Mouse (Mus musculus): Measurements from ENCODE around the gene Gm5148. TPM values are rescaled to one million over a fixed set of nuclear protein-coding genes. Genes with fewer than 3 reads are reported as not detected.

Gene Gm5148
- polyA plus RNA-seq, 1 experiment from 2014 or later = 4.1 TPM

- TF ChIP-seq EP300 (IDR thresholded peaks at IDR 0.05; ENCODE audit: low read depth) (0 out of 2 replicates have a peak, but pooled peaks have one; percentile 17), CTCF (IDR thresholded peaks at IDR 0.05; ENCODE audit: low read depth) (no peak)
- Histone ChIP-seq H3K36me3 (replicated peaks; ENCODE audit: insufficient read depth, low read length) (no peaks in the 10 kb centered on the region), H3K4me1 (ENCODE audit: insufficient read depth) (peaks cover 26% of the 10 kb centered on the region), H3K27me3 (ENCODE audit: insufficient read depth, low read length) (no peaks in the 10 kb centered on the region), H3K27ac (ENCODE audit: low read depth) (no peak overlapping the region), H3K9ac (replicated peaks) (no peak overlapping the region), H3K4me2 (ENCODE audit: low read depth, low read length) (no peak overlapping the region), H3K4me3 (ENCODE audit: low read depth, low read length) (no peak overlapping the region), H3K9me3 (ENCODE audit: low read length) (no peaks in the 10 kb centered on the region; the same call in 1 of the 2 replicates)
- ATAC-seq (no peak), DNase-seq (no peak)
- 58% methylated on average over 3 of the region's 3 CpGs for WGBS (ENCODE audit: insufficient replicate concordance)
Observed at GRCm38 (mm10) chr3:37765275-37765674, 41.0 kb upstream of the Gm5148 start.

GRCm38 (mm10) chr3:37762303-37762702, 38.0 kb upstream of the Gm5148 start:
- Histone ChIP-seq H3K4me3 (ENCODE audit: low read depth, low read length) (no peak overlapping the region), H3K9me3 (ENCODE audit: low read length) (no peaks in the 10 kb centered on the region; the same call in 1 of the 2 replicates), H3K9ac (replicated peaks) (no peak overlapping the region), H3K4me1 (ENCODE audit: insufficient read depth) (peaks cover 19% of the 10 kb centered on the region), H3K4me2 (ENCODE audit: low read depth, low read length) (no peak overlapping the region), H3K36me3 (replicated peaks; ENCODE audit: insufficient read depth, low read length) (no peaks in the 10 kb centered on the region), H3K27ac (ENCODE audit: low read depth) (no peak overlapping the region), H3K27me3 (ENCODE audit: insufficient read depth, low read length) (no peaks in the 10 kb centered on the region)
- DNase-seq (no peak), ATAC-seq (no peak)
- WGBS (ENCODE audit: insufficient replicate concordance) = 58% methylated on average over 3 of the region's 3 CpGs
- TF ChIP-seq EP300 (IDR thresholded peaks at IDR 0.05; ENCODE audit: low read depth) = no peak
- no peak for TF ChIP-seq CTCF (IDR thresholded peaks at IDR 0.05; ENCODE audit: low read depth)

DNA sequence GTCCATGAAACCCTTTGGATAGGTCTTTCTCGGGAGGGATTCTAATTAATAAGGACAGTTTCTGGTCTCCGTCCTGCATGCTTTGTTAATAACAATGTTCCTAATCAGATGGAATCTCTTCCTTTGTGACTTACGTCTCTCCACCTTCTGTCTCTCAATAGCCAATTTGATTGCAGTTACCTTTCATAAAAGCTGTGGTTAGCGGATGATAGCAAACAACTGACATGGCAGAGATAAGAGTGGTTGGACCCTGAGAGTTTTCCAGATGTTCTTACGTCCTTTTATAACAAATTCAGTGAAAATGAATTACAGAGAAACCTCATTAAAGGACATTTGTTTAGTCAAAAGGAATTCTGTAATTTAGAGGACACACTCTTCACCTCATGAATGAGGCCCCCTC, 37.5 kb upstream of the Gm5148 start:
- DNase-seq (no peak), ATAC-seq (no peak)
- no peaks in the 10 kb centered on the region for H3K36me3 ChIP-seq (replicated peaks; ENCODE audit: insufficient read depth, low read length)
- H3K27me3 ChIP-seq (ENCODE audit: insufficient read depth, low read length) = no peaks in the 10 kb centered on the region
- H3K9ac ChIP-seq (replicated peaks) = no peak overlapping the region
- H3K4me1 ChIP-seq (ENCODE audit: insufficient read depth) = peaks cover 23% of the 10 kb centered on the region
- H3K4me3 ChIP-seq (ENCODE audit: low read depth, low read length) = no peak overlapping the region
- no peak overlapping the region for H3K4me2 ChIP-seq (ENCODE audit: low read depth, low read length)
- 57% methylated on average over 5 of the region's 5 CpGs for WGBS (ENCODE audit: insufficient replicate concordance)
- no peaks in the 10 kb centered on the region; the same call in 1 of the 2 replicates for H3K9me3 ChIP-seq (ENCODE audit: low read length)
- H3K27ac ChIP-seq (ENCODE audit: low read depth) = no peak overlapping the region
- no peak for TF ChIP-seq EP300 (IDR thresholded peaks at IDR 0.05; ENCODE audit: low read depth)
- TF ChIP-seq CTCF (IDR thresholded peaks at IDR 0.05; ENCODE audit: low read depth) = no peak

DNA sequence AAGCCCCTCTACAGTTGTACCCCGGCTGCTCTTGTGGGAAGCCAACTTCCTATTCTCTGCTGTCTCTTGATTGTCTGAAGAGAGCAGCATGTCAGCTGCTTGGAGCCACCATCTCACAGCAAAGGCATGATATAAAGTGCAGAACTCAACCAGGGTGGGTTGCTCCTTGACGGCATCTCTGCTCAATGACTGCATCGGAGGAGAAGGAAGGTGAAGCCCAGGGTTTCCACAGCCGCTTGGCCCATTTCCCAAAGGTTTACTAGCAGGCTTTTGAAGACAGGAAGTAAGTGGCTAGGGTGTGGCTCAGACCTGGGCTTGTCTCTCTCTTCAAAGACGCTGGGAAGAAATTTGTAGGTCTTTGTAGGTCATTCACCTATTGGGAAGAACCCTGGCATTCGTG, 36.6 kb upstream of the Gm5148 start:
- H3K4me2 ChIP-seq (ENCODE audit: low read depth, low read length) = peak overlapping the region; percentile 42
- no peak overlapping the region for H3K4me3 ChIP-seq (ENCODE audit: low read depth, low read length)
- no peak for DNase-seq
- no peak for ATAC-seq
- no peak overlapping the region for H3K9ac ChIP-seq (replicated peaks)
- no peaks in the 10 kb centered on the region for H3K36me3 ChIP-seq (replicated peaks; ENCODE audit: insufficient read depth, low read length)
- H3K4me1 ChIP-seq (ENCODE audit: insufficient read depth) = peaks cover 23% of the 10 kb centered on the region
- 35% methylated on average over 6 of the region's 6 CpGs for WGBS (ENCODE audit: insufficient replicate concordance)
- H3K27ac ChIP-seq (ENCODE audit: low read depth) = no peak overlapping the region
- no peaks in the 10 kb centered on the region; the same call in 1 of the 2 replicates for H3K9me3 ChIP-seq (ENCODE audit: low read length)
- no peaks in the 10 kb centered on the region for H3K27me3 ChIP-seq (ENCODE audit: insufficient read depth, low read length)
- TF ChIP-seq EP300 (IDR thresholded peaks at IDR 0.05; ENCODE audit: low read depth) (no peak), CTCF (IDR thresholded peaks at IDR 0.05; ENCODE audit: low read depth) (no peak)

DNA sequence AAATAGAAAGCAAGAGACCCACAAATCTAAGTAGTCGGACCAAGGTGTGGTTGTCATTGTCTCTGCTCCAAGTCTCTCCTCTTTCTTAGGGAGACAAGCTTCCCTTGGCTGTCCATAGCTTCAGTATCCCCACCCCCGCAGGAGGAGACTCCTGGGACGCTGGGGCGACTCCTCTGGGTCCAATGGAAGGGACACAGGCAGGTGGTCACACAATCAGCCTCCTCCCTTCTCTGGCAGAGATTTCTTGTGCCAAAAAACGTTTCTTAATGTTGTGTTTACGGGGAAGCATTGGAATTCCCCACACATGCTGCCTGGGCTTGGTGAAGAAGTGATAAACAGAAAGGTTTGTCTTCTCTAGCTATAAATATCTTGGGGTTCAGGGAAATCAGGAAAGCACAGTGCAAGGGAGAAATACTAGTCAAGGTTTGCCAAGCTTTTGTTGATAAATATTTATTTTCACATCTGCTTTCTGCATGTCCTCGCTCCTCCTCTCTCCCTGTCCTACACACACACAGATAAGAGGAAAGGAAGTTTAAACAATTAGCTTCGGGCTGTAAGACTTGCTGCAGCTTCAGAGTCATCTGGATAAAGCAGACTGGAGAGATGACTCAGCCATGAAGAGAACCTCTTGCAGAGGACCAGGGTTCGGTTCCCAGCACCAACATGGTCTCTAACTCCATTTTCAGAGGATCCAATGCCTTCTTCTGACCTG, 34.5 kb upstream of the Gm5148 start:
- Histone ChIP-seq H3K9ac (replicated peaks) (0 out of 2 replicates have a peak overlapping the region, but pooled peaks have one; percentile 18), H3K27ac (ENCODE audit: low read depth) (peak overlapping the region; percentile 91), H3K27me3 (ENCODE audit: insufficient read depth, low read length) (no peaks in the 10 kb centered on the region), H3K4me2 (ENCODE audit: low read depth, low read length) (peak overlapping the region; percentile 49), H3K4me3 (ENCODE audit: low read depth, low read length) (no peak overlapping the region), H3K4me1 (ENCODE audit: insufficient read depth) (peaks cover 23% of the 10 kb centered on the region), H3K9me3 (ENCODE audit: low read length) (no peaks in the 10 kb centered on the region; the same call in 1 of the 2 replicates), H3K36me3 (replicated peaks; ENCODE audit: insufficient read depth, low read length) (no peaks in the 10 kb centered on the region)
- peak; percentile 24 for DNase-seq
- WGBS (ENCODE audit: insufficient replicate concordance) = 23% methylated on average over 9 of the region's 9 CpGs
- TF ChIP-seq CTCF (IDR thresholded peaks at IDR 0.05; ENCODE audit: low read depth) (no peak), EP300 (IDR thresholded peaks at IDR 0.05; ENCODE audit: low read depth) (0 out of 2 replicates have a peak, but pooled peaks have one; percentile 33)
- peak; percentile 46 for ATAC-seq

DNA sequence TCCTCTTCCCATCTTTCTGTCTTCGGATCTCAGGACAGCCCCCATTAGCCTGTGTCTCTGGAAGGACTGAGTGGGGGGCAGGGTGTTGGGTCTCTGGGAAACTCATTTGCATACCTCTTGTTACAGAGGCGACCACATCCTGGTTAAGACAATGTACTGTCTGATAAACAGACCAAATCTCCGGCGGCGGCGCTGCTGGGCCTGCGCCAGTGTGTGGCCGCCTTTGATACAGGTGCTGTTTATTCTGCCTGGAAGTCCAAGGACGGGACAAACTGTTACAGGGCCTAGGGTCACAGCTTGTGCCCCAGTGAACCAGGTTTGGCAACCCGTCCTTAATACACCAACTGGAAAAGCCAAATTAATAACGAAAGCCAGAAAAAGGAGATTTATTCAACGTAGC, 33.8 kb upstream of the Gm5148 start:
- DNase-seq = peak; percentile 82
- TF ChIP-seq EP300 (IDR thresholded peaks at IDR 0.05; ENCODE audit: low read depth) = peak; percentile 95
- TF ChIP-seq CTCF (IDR thresholded peaks at IDR 0.05; ENCODE audit: low read depth) = peak; percentile 51
- H3K27ac ChIP-seq (ENCODE audit: low read depth) = peak overlapping the region; percentile 91
- peak; percentile 95 for ATAC-seq
- H3K4me3 ChIP-seq (ENCODE audit: low read depth, low read length) = no peak overlapping the region
- no peaks in the 10 kb centered on the region; the same call in 1 of the 2 replicates for H3K9me3 ChIP-seq (ENCODE audit: low read length)
- no peaks in the 10 kb centered on the region for H3K27me3 ChIP-seq (ENCODE audit: insufficient read depth, low read length)
- peak overlapping the region; percentile 18; the same call in 1 of the 2 replicates for H3K9ac ChIP-seq (replicated peaks)
- H3K4me2 ChIP-seq (ENCODE audit: low read depth, low read length) = peak overlapping the region; percentile 49
- 4% methylated on average over 12 of the region's 12 CpGs for WGBS (ENCODE audit: insufficient replicate concordance)
- H3K36me3 ChIP-seq (replicated peaks; ENCODE audit: insufficient read depth, low read length) = no peaks in the 10 kb centered on the region
- peaks cover 19% of the 10 kb centered on the region for H3K4me1 ChIP-seq (ENCODE audit: insufficient read depth)
